Comparison of ENCODE assay signal across 3 mouse cellular contexts in genomic region chr3:59109834-59110233, GRCm38 (mm10). TPM values are rescaled to one million over a fixed set of nuclear protein-coding genes. Genes with fewer than 3 reads are reported as not detected.
"Had no signal": no experiment of that assay in that cellular context is flagged by ENCODE, and none has a peak within 500 bp of the region (broad histone marks: within the 10 kb centered on the region; RNA-seq: fewer than 3 reads in every experiment).

No protein-coding gene starts in this region.

RNA-seq across cellular contexts. Expression of gene Gpr171, which starts 8.2 kb away (rescaled TPM):
- polyA plus RNA-seq: cortical plate, adult 2 months; erythroblast, embryonic 14.5 days; frontal cortex, adult 2 months had no signal

RNA-seq across cellular contexts. Expression of gene P2ry14, which starts 43.6 kb away (rescaled TPM):
- polyA plus RNA-seq: erythroblast, embryonic 14.5 days had no signal
